Mouse (Mus musculus) Patski (cell line): Measurements from ENCODE around the gene H2-DMb1. TPM values are rescaled to one million over a fixed set of nuclear protein-coding genes. Genes with fewer than 3 reads are reported as not detected.

Experiments used
- ATAC-seq: fragments of 100-300 bp; one replicate; pipeline ENCODE4 v1.8.0; 2021
- CTCF ChIA-PET: fragments of 350-600 bp; sonication (Branson Sonifier 250); formaldehyde crosslinking; loops from one replicate; lab custom pipeline; 2022; ENCODE audit warnings: inconsistent platforms; lab: Charles Lee
- POLR2A ChIA-PET: fragments of 350-600 bp; sonication (Branson Sonifier 250); formaldehyde crosslinking; loops from one replicate; lab custom pipeline; 2022; ENCODE audit warnings: antibody characterized with exemption, inconsistent platforms; lab: Charles Lee
- DNase-seq: peaks from one replicate; pipeline ENCODE4 v3.0.0-alpha.2; 2011; ENCODE audit warnings: low read depth, low spot score
- H3K27me3 ChIP-seq: fragments of 371-371 bp; one replicate; pipeline ENCODE4 v1.5.1; 2021
- CTCF ChIP-seq: fragments of 100-300 bp; IDR thresholded peaks from one replicate; pipeline ENCODE4 v1.5.1; 2021
- in situ Hi-C: fragments of 300-500 bp; cut with MboI; formaldehyde crosslinking; loops from 3 replicates; pipeline ENCODE4 v1.11.1; 2018; ENCODE audit warnings: low pct_unique_long_range_greater_than_20kb, mixed read lengths
- polyA plus RNA-seq: library from polyadenylated mRNA; unstranded; gene quantifications from one replicate; pipeline ENCODE4 v1.2.3, GENCODE M21; 2021

Gene H2-DMb1
- polyA plus RNA-seq, 1 experiment from 2014 or later: 36.6 TPM

- in situ Hi-C loops: no loop called here
- ATAC-seq (peak; percentile 13), DNase-seq (no peak)
- POLR2A ChIA-PET: no interaction called here
- no peak for TF ChIP-seq CTCF
- CTCF ChIA-PET: interaction anchor here (1.1 kb wide), 1 partner anchor 28 kb away, joined by 3 read pairs; no protein-coding TSS in a partner anchor
- H3K27me3 ChIP-seq: no peaks in the 10 kb centered on the region
Observed at GRCm38 (mm10) chr17:34197904-34198520, 45.1 kb downstream of the H2-DMb1 start.

GRCm38 (mm10) chr17:34198521-34198912 is 45.6 kb downstream of the H2-DMb1 start:
- TF ChIP-seq CTCF: no peak
- POLR2A ChIA-PET: no interaction called here
- in situ Hi-C loops: no loop called here
- no peak for ATAC-seq
- no peaks in the 10 kb centered on the region for H3K27me3 ChIP-seq
- CTCF ChIA-PET: interaction anchor here (1.1 kb wide), 1 partner anchor 29 kb away, joined by 3 read pairs; no protein-coding TSS in a partner anchor
- no peak for DNase-seq

DNA sequence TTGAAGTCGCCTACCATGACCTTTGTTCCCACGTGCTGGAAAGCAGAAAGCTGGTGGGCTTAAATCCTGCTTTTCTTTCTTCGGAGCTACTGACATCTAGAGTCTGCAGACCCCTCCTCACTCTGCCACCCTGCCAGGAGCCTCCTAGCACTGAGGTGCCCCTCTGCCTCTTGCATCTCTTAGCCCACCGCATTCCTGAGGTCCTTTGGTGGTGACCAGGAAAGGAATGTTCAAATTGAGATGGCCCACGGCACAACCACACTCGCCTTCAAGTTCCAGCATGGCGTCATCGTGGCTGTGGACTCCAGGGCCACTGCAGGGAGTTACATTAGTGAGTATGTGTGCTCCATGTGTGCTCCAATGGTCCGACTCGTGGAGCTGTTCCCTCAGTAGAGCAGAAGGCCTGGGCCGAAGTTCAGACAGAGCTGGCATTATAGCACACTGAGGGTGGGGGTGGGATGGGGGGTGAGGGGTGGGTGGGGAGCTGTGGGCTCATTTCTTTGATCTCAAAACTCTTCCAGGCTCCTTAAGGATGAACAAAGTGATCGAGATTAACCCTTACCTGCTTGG is 46.3 kb downstream of the H2-DMb1 start:
- H3K27me3 ChIP-seq: no peaks in the 10 kb centered on the region
- POLR2A ChIA-PET: no interaction called here
- DNase-seq: no peak
- no peak for TF ChIP-seq CTCF
- in situ Hi-C loops: no loop called here
- no peak for ATAC-seq
- CTCF ChIA-PET: interaction anchor here (0.9 kb wide), 1 partner anchor 36 kb away, joined by 3 read pairs; no protein-coding TSS in a partner anchor

DNA sequence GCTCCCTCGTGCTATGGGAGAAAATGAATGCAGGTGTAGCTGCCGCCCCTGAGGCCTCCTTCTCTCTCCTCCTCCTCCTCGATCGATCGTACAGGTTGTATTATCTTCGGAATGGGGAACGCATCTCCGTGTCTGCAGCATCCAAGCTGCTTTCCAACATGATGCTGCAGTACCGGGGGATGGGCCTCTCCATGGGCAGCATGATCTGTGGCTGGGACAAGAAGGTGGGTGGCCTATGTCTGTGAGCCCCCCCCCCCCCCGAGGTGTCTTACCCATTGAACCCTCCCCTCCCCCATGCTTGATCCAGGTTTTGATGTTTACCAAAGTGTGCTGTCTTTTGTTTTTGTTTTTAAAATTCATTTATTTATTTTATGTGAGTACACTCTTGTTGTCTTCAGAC is 47.2 kb downstream of the H2-DMb1 start:
- DNase-seq: no peak
- POLR2A ChIA-PET: no interaction called here
- ATAC-seq: no peak
- CTCF ChIA-PET: no interaction called here
- no peak for TF ChIP-seq CTCF
- H3K27me3 ChIP-seq: no peaks in the 10 kb centered on the region
- in situ Hi-C loops: no loop called here

- ATAC-seq (no peak), DNase-seq (no peak)
- no peaks in the 10 kb centered on the region for H3K27me3 ChIP-seq
- in situ Hi-C loops: no loop called here
- ChIA-PET CTCF (interaction anchor here (1.1 kb wide), 1 partner anchor 34 kb away, joined by 3 read pairs; no protein-coding TSS in a partner anchor), POLR2A (no interaction called here)
- no peak for TF ChIP-seq CTCF
Observed at GRCm38 (mm10) chr17:34200772-34201505, 48.1 kb downstream of the H2-DMb1 start.

GRCm38 (mm10) chr17:34201506-34202055 is 48.7 kb downstream of the H2-DMb1 start:
- DNase-seq: no peak
- ChIA-PET POLR2A (no interaction called here), CTCF (interaction anchor here (1.1 kb wide), 1 partner anchor 33 kb away, joined by 3 read pairs; no protein-coding TSS in a partner anchor)
- no peak for TF ChIP-seq CTCF
- no peak for ATAC-seq
- in situ Hi-C loops: no loop called here
- H3K27me3 ChIP-seq: no peaks in the 10 kb centered on the region

DNA sequence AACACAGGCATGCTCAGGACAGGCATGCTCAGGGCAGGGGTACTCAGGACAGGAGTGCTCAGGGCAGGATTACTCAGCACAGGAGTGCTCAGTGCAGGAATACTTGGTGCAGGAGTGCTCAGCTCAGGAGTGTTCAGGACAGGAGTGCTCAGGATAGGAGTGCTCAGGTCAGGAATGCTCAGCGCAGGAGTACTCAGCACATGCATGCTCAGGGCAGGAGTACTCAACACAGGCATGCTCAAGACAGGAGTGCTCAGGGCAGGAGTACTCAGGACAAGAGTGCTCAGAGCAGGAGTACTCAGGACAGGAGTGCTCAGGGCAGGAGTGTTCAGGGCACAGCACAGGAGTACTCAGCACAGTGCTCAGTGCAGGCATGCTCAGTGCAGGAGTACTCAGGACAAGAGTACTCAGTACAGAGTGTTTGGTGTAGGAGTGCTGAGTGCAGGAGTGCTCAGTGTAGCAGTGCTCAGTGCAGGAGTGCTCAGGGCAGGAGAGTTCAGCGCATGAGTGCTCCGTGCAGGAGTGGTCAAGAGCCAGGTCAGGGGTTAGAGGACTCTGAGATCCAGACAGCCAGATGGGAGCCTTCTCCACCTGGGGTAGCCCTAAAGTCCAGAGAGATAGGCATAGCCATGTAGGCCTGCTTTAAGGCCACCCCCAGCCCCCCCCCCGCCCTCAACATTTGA is 50.0 kb downstream of the H2-DMb1 start:
- H3K27me3 ChIP-seq: no peaks in the 10 kb centered on the region
- CTCF ChIA-PET: no interaction called here
- ATAC-seq (no peak), DNase-seq (no peak)
- TF ChIP-seq CTCF: no peak
- in situ Hi-C loops: no loop called here
- POLR2A ChIA-PET: interaction anchor here (0.9 kb wide), 1 partner anchor 32 kb away, joined by 3 read pairs; no protein-coding TSS in a partner anchor

- in situ Hi-C loops: no loop called here
- DNase-seq (no peak), ATAC-seq (no peak)
- ChIA-PET POLR2A (interaction anchor here (0.9 kb wide), 1 partner anchor 33 kb away, joined by 3 read pairs; no protein-coding TSS in a partner anchor), CTCF (interaction anchor here (1.3 kb wide), 1 partner anchor 33 kb away, joined by 3 read pairs; no protein-coding TSS in a partner anchor)
- no peak for TF ChIP-seq CTCF
- H3K27me3 ChIP-seq: no peaks in the 10 kb centered on the region
Observed at GRCm38 (mm10) chr17:34203444-34203843, 50.6 kb downstream of the H2-DMb1 start, which contains the start of gene Tap2. TSS of gene Tap2 (plus strand) at chr17:34203527.

DNA sequence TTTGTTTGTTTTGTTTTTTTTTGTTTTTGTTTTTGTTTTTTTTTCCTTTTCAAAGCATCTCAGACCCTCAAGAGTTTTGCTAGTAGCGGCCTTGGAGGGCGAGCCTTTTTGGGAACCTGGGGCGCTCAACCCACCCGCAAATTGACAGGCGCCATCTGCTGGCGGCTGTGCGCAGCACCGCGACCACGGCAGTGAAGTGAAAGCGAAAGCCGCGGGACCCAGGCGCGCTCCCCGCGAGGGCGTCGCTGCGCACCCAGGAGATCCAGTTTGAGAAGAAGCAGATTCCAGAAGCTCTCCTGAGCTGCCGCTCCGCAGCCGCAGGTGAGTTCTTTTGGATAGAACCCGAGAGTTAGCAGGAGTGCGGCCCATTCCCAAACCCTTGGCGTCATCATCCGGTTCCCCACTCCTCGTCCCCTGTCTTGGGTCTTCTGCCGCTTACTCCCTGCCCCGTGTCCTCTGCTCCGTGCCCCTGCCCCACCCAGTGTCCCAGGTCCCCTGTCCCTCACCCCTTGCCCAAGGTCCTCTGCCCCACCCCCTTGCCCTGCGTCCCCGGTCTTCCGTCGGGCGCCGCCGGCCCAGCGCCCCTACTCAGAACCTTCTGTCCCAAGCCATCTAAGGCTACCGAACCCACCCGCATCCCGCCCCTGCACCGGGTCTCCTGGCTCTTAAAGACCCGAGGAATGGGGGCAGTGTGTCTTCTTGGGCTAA is 51.6 kb downstream of the H2-DMb1 start:
- POLR2A ChIA-PET: interaction anchor here (0.9 kb wide), 1 partner anchor 34 kb away, joined by 3 read pairs; no protein-coding TSS in a partner anchor
- CTCF ChIA-PET: interaction anchor here (0.7 to 1.3 kb wide), 7 partner anchors 9 to 34 kb away, joined by 3 to 5 read pairs (median 3); no protein-coding TSS in a partner anchor
- DNase-seq (no peak), ATAC-seq (peak; percentile 52)
- H3K27me3 ChIP-seq: no peaks in the 10 kb centered on the region
- in situ Hi-C loops: no loop called here
- no peak for TF ChIP-seq CTCF
